Mouse (Mus musculus) kidney, adult 2 months (tissue): ENCODE measurements around the gene Neurl4.

Experiments
- CTCF ChIP-seq: fragments of 200-500 bp; conservative IDR thresholded peaks from 2 replicates; pipeline ENCODE4 v1.5.1; 2011; ENCODE audit warnings: low read depth, mild to moderate bottlenecking, control low read depth, low read length, moderate library complexity, mixed read lengths; ENCODE audit not compliant: insufficient read depth, insufficient read length
- POLR2A ChIP-seq: fragments of 200-500 bp; IDR thresholded peaks from one replicate; pipeline ENCODE4 v1.6.1; 2011; ENCODE audit warnings: low read depth, low read length, control low read depth

- TF ChIP-seq CTCF (no peak), POLR2A (no peak)
Measured at GRCm38 (mm10) chr11:69911701-69912100, 10.8 kb downstream of the Neurl4 start.
